In genomic region chr9:32709359-32709758, GRCm38 (mm10) we compare ENCODE assay signal across 11 mouse cellular contexts.
DNase-seq lines count a peak whose midpoint lies in the region; ATAC-seq and TF ChIP-seq lines count a peak whose summit lies in the region.
"Had no signal": no experiment of that assay in that cellular context is flagged by ENCODE, and none has a peak within 500 bp of the region (broad histone marks: within the 10 kb centered on the region; RNA-seq: fewer than 3 reads in every experiment).

No protein-coding gene starts in this region.

- peaks cover 94% of the 10 kb centered on the region for H3K4me1 ChIP-seq in heart, embryonic 13.5 days
- peaks cover 65% of the 10 kb centered on the region for H3K4me1 ChIP-seq in kidney, postnatal 0 days (replicated peaks; ENCODE audit: insufficient read depth, low read length)
- no peaks in the 10 kb centered on the region for H3K4me1 ChIP-seq in hindbrain, embryonic 11.5 days (replicated peaks; ENCODE audit: control insufficient read depth, insufficient read depth, low read length)

- no peak for DNase-seq in heart, postnatal 10 days
- DNase-seq in adipocyte (ENCODE audit: low spot score), result peak; percentile 29
- DNase-seq in kidney, postnatal 0 days (ENCODE audit: low spot score), result peak; percentile 86
- peak; percentile 78 for DNase-seq in lung, postnatal 25 days (ENCODE audit: low spot score)
- no peak for DNase-seq in hindbrain, embryonic 11.5 days (ENCODE audit: low spot score)
- DNase-seq in frontal cortex, postnatal 25 days (ENCODE audit: low spot score in 2 of 2), result no peak
- DNase-seq: cerebellum, postnatal 14 days had no signal

- H3K9ac ChIP-seq in heart, embryonic 13.5 days, result peak overlapping the region; percentile 64
- no peak overlapping the region for H3K9ac ChIP-seq in kidney, postnatal 0 days (ENCODE audit: low read depth, low read length)
- H3K9ac ChIP-seq in hindbrain, embryonic 11.5 days (ENCODE audit: low read depth, low read length), result no peak overlapping the region
- H3K9ac ChIP-seq: neural tube, embryonic 12.5 days had no signal

- WGBS in heart, embryonic 13.5 days, result 8% methylated on average over 5 of the region's 5 CpGs
- WGBS in kidney, postnatal 0 days, result 9% methylated on average over 5 of the region's 5 CpGs
- WGBS in hindbrain, embryonic 11.5 days, result 24% methylated on average over 5 of the region's 5 CpGs

- H3K4me2 ChIP-seq in heart, embryonic 13.5 days, result peak overlapping the region; percentile 48
- peak overlapping the region; percentile 6 for H3K4me2 ChIP-seq in kidney, postnatal 0 days (ENCODE audit: low read length)
- no peak overlapping the region for H3K4me2 ChIP-seq in hindbrain, embryonic 11.5 days (replicated peaks; ENCODE audit: low read depth, low read length)
- H3K4me2 ChIP-seq: neural tube, embryonic 12.5 days had no signal

- intact Hi-C loops in heart, postnatal 10 days (cut with DNase I), result no loop called here

- H3K27ac ChIP-seq in heart, embryonic 13.5 days (replicated peaks), result peak overlapping the region; percentile 59
- 0 out of 2 replicates have a peak overlapping the region, but pooled peaks have one; percentile 19 for H3K27ac ChIP-seq in kidney, postnatal 0 days
- no peak overlapping the region for H3K27ac ChIP-seq in hindbrain, embryonic 11.5 days (ENCODE audit: low read depth, low read length)
- H3K27ac ChIP-seq: neural tube, embryonic 12.5 days had no signal

- 0 out of 2 replicates have a peak overlapping the region, but pooled peaks have one; percentile 11 for H3K4me3 ChIP-seq in heart, embryonic 13.5 days
- no peak overlapping the region for H3K4me3 ChIP-seq in kidney, postnatal 0 days (replicated peaks; ENCODE audit: low read depth, low read length)
- no peak overlapping the region for H3K4me3 ChIP-seq in hindbrain, embryonic 11.5 days (ENCODE audit: low read depth, low read length)
- H3K4me3 ChIP-seq: neural tube, embryonic 12.5 days had no signal

- TF ChIP-seq CTCF in kidney, postnatal 0 days (IDR thresholded peaks at IDR 0.05; ENCODE audit: low read depth), result no peak

- no peak for ATAC-seq in heart, embryonic 13.5 days (ENCODE audit: extremely low read depth, insufficient number of reproducible peaks, low FRiP score, low TSS enrichment)
- no peak; the same call in 1 of the 2 replicates for ATAC-seq in kidney, postnatal 0 days (replicated peaks; ENCODE audit: low FRiP score, low read depth)
- no peak for ATAC-seq in hindbrain, embryonic 11.5 days (ENCODE audit: low FRiP score)
- ATAC-seq in megakaryocyte-erythroid progenitor cell, adult 5-6 weeks (replicated peaks; ENCODE audit: low FRiP score, low TSS enrichment, poor library complexity, severe bottlenecking), result no peak

- H3K36me3 ChIP-seq in heart, embryonic 13.5 days, result peaks cover 6% of the 10 kb centered on the region
- no peaks in the 10 kb centered on the region for H3K36me3 ChIP-seq in kidney, postnatal 0 days (ENCODE audit: insufficient read depth, low read length)
- H3K36me3 ChIP-seq in hindbrain, embryonic 11.5 days (ENCODE audit: control insufficient read depth, insufficient read depth, low read length), result no peaks in the 10 kb centered on the region
- H3K36me3 ChIP-seq: G1E; neural tube, embryonic 12.5 days had no signal

- no peaks in the 10 kb centered on the region for H3K27me3 ChIP-seq in heart, embryonic 13.5 days (replicated peaks)
- H3K27me3 ChIP-seq in kidney, postnatal 0 days (ENCODE audit: insufficient read depth, low read length), result no peaks in the 10 kb centered on the region
- H3K27me3 ChIP-seq in hindbrain, embryonic 11.5 days (ENCODE audit: control insufficient read depth, insufficient read depth, low read length), result no peaks in the 10 kb centered on the region

- H3K9me3 ChIP-seq in heart, embryonic 13.5 days, result no peaks in the 10 kb centered on the region
- no peaks in the 10 kb centered on the region for H3K9me3 ChIP-seq in kidney, postnatal 0 days (replicated peaks; ENCODE audit: low read length)
- no peaks in the 10 kb centered on the region; the same call in 1 of the 2 replicates for H3K9me3 ChIP-seq in hindbrain, embryonic 11.5 days (ENCODE audit: control insufficient read depth, low read length)

Comparison
In these comparisons a context has a peak if more than half of its experiments do, and no peak if none do; other contexts are left out.
1. DNase-seq: peak in adipocyte (single experiment), kidney, postnatal 0 days (single experiment) and lung, postnatal 25 days (single experiment); none in heart, postnatal 10 days (0 of 2), hindbrain, embryonic 11.5 days (single experiment) and frontal cortex, postnatal 25 days (0 of 2).